Mouse (Mus musculus) embryonic facial prominence, embryonic 14.5 days (tissue): ENCODE measurements around the gene Sema3d. TPM values are rescaled to one million over a fixed set of nuclear protein-coding genes. Genes with fewer than 3 reads are reported as not detected.
A peak's percentile ranks its signal among the peaks of the same experiment; 100 is the strongest.

Experiments used
- ATAC-seq: fragments of 200-750 bp; cut with Nextera tagmentation; 2 replicates; pipeline ENCODE4 v1.8.0; 2017; ENCODE audit warnings: low read depth, moderate number of reproducible peaks, moderate TSS enrichment
- DNase-seq: peaks from one replicate; pipeline ENCODE4 v3.0.0-alpha.2; 2015; ENCODE audit warnings: low spot score
- H3K27ac ChIP-seq: fragments of 300-500 bp; sonication (generic); replicated peaks from 2 replicates; pipeline ENCODE4 v1.5.1; 2014; ENCODE audit warnings: low read depth, mild to moderate bottlenecking, low read length, moderate library complexity
- H3K27me3 ChIP-seq: fragments of 300-500 bp; sonication (generic); replicated peaks from 2 replicates; pipeline ENCODE4 v1.6.1; 2014; ENCODE audit warnings: low read length; ENCODE audit not compliant: control insufficient read depth, insufficient read depth
- H3K36me3 ChIP-seq: fragments of 300-500 bp; sonication (generic); 2 replicates; pipeline ENCODE4 v1.6.1; 2014; ENCODE audit warnings: low read length, mixed read lengths; ENCODE audit not compliant: control insufficient read depth, insufficient read depth
- H3K4me1 ChIP-seq: fragments of 300-500 bp; sonication (generic); 2 replicates; pipeline ENCODE4 v1.6.1; 2014; ENCODE audit warnings: antibody characterized with exemption, low read length; ENCODE audit not compliant: control insufficient read depth, insufficient read depth
- H3K4me2 ChIP-seq: fragments of 300-500 bp; sonication (generic); 2 replicates; pipeline ENCODE4 v1.6.1; 2014; ENCODE audit warnings: low read depth, mild to moderate bottlenecking, low read length, moderate library complexity, mixed read lengths
- H3K4me3 ChIP-seq: fragments of 300-500 bp; sonication (generic); 2 replicates; pipeline ENCODE4 v1.5.1; 2014; ENCODE audit warnings: low read depth, mild to moderate bottlenecking, low read length
- H3K9ac ChIP-seq: fragments of 300-500 bp; sonication (generic); 2 replicates; pipeline ENCODE4 v1.6.1; 2014; ENCODE audit warnings: low read depth, mild to moderate bottlenecking, low read length, moderate library complexity, mixed read lengths
- H3K9me3 ChIP-seq: fragments of 300-500 bp; sonication (generic); 2 replicates; pipeline ENCODE4 v1.6.1; 2016; ENCODE audit warnings: low read length; ENCODE audit not compliant: control insufficient read depth
- WGBS: fragments of 180-500 bp; shearing (Covaris S2); extraction: QIAGEN DNeasy Blood & Tissue Kit; methylation state at CpG from one replicate; pipeline ENCODE4 v1.1.7; 2014; 5-methylcytosine and 5-hydroxymethylcytosine counted together
- polyA plus RNA-seq: library from polyadenylated mRNA; unstranded; fragments of >200 nt; fragmentation: Nextera tagmentation; extraction: Ambion mirVana; gene quantifications from 2 replicates; pipeline ENCODE4 v1.2.1, GENCODE M21; 2014

Gene Sema3d
- polyA plus RNA-seq, 1 experiment from 2014 or later, result 27.7 TPM

- no peaks in the 10 kb centered on the region for H3K9me3 ChIP-seq
- DNase-seq (peak; percentile 88), ATAC-seq (peak; percentile 63)
- no peaks in the 10 kb centered on the region for H3K4me1 ChIP-seq
- H3K27me3 ChIP-seq, result no peaks in the 10 kb centered on the region
- no peak overlapping the region for H3K27ac ChIP-seq
- no peak overlapping the region for H3K4me3 ChIP-seq
- no peak overlapping the region for H3K9ac ChIP-seq
- no peaks in the 10 kb centered on the region for H3K36me3 ChIP-seq
- no peak overlapping the region for H3K4me2 ChIP-seq
- WGBS, result 30% methylated on average over 5 of the region's 5 CpGs
Observed at GRCm38 (mm10) chr5:12562204-12562603, 179.0 kb downstream of the Sema3d start.

GRCm38 (mm10) chr5:12563132-12563531, 179.9 kb downstream of the Sema3d start:
- no peaks in the 10 kb centered on the region for H3K36me3 ChIP-seq
- WGBS, result 79% methylated on average over 11 of the region's 11 CpGs
- H3K4me2 ChIP-seq, result no peak overlapping the region
- H3K27ac ChIP-seq, result no peak overlapping the region
- H3K4me1 ChIP-seq, result no peaks in the 10 kb centered on the region
- H3K9ac ChIP-seq, result no peak overlapping the region
- H3K9me3 ChIP-seq, result no peaks in the 10 kb centered on the region
- H3K27me3 ChIP-seq, result no peaks in the 10 kb centered on the region
- ATAC-seq, result no peak
- no peak overlapping the region for H3K4me3 ChIP-seq
- DNase-seq, result no peak

- WGBS, result 39% methylated on average over 2 of the region's 2 CpGs
- 0 out of 2 replicates have a peak, but pooled peaks cover 3% of the 10 kb centered on the region for H3K36me3 ChIP-seq
- DNase-seq, result peak; percentile 70
- H3K9me3 ChIP-seq, result no peaks in the 10 kb centered on the region
- H3K27me3 ChIP-seq, result no peaks in the 10 kb centered on the region
- no peak overlapping the region for H3K27ac ChIP-seq
- H3K9ac ChIP-seq, result no peak overlapping the region
- no peaks in the 10 kb centered on the region for H3K4me1 ChIP-seq
- peak; percentile 84 for ATAC-seq
- H3K4me3 ChIP-seq, result no peak overlapping the region
- H3K4me2 ChIP-seq, result no peak overlapping the region
Observed at GRCm38 (mm10) chr5:12564602-12565220, 181.5 kb downstream of the Sema3d start.

- no peak for DNase-seq
Observed at GRCm38 (mm10) chr5:12566568-12566967, 183.4 kb downstream of the Sema3d start.

GRCm38 (mm10) chr5:12574551-12574950, 191.4 kb downstream of the Sema3d start:
- Histone ChIP-seq H3K27me3 (no peaks in the 10 kb centered on the region), H3K4me3 (no peak overlapping the region), H3K9ac (no peak overlapping the region), H3K27ac (no peak overlapping the region), H3K4me1 (no peaks in the 10 kb centered on the region), H3K36me3 (no peaks in the 10 kb centered on the region), H3K4me2 (no peak overlapping the region), H3K9me3 (no peaks in the 10 kb centered on the region)
- 54% methylated on average over 4 of the region's 4 CpGs for WGBS
- ATAC-seq (no peak), DNase-seq (no peak)

More at GRCm38 (mm10) chr5:12566568-12566967, 183.4 kb downstream of the Sema3d start:
- Histone ChIP-seq H3K9me3 (no peaks in the 10 kb centered on the region), H3K4me1 (no peaks in the 10 kb centered on the region), H3K4me2 (no peak overlapping the region), H3K9ac (no peak overlapping the region), H3K4me3 (no peak overlapping the region), H3K27me3 (no peaks in the 10 kb centered on the region), H3K36me3 (0 out of 2 replicates have a peak, but pooled peaks cover 3% of the 10 kb centered on the region), H3K27ac (no peak overlapping the region)
- 62% methylated on average over 1 of the region's 1 CpGs for WGBS
- ATAC-seq, result no peak

GRCm38 (mm10) chr5:12575262-12575661, 192.1 kb downstream of the Sema3d start:
- no peaks in the 10 kb centered on the region for H3K36me3 ChIP-seq
- no peaks in the 10 kb centered on the region for H3K4me1 ChIP-seq
- H3K9me3 ChIP-seq, result no peaks in the 10 kb centered on the region
- ATAC-seq, result no peak
- no peak overlapping the region for H3K9ac ChIP-seq
- WGBS, result 71% methylated on average over 1 of the region's 1 CpGs
- H3K4me3 ChIP-seq, result no peak overlapping the region
- no peaks in the 10 kb centered on the region for H3K27me3 ChIP-seq
- H3K27ac ChIP-seq, result no peak overlapping the region
- no peak for DNase-seq
- no peak overlapping the region for H3K4me2 ChIP-seq

- 55% methylated on average over 4 of the region's 4 CpGs for WGBS
- H3K4me1 ChIP-seq, result peaks cover 9% of the 10 kb centered on the region
- no peak overlapping the region for H3K27ac ChIP-seq
Observed at GRCm38 (mm10) chr5:12579752-12580151, 196.6 kb downstream of the Sema3d start.

GRCm38 (mm10) chr5:12582540-12582939, 199.4 kb downstream of the Sema3d start:
- no peak for DNase-seq
- H3K27ac ChIP-seq, result no peak overlapping the region
- 89% methylated on average over 1 of the region's 1 CpGs for WGBS

More at GRCm38 (mm10) chr5:12579752-12580151, 196.6 kb downstream of the Sema3d start:
- Histone ChIP-seq H3K4me3 (no peak overlapping the region), H3K27me3 (no peaks in the 10 kb centered on the region), H3K9me3 (no peaks in the 10 kb centered on the region), H3K4me2 (no peak overlapping the region), H3K36me3 (peaks cover under 1% of the 10 kb centered on the region; the same call in 1 of the 2 replicates), H3K9ac (no peak overlapping the region)
- DNase-seq, result peak; percentile 30
- ATAC-seq, result peak; percentile 74; the same call in 1 of the 2 replicates

More at GRCm38 (mm10) chr5:12582540-12582939, 199.4 kb downstream of the Sema3d start:
- no peak for ATAC-seq
- no peak overlapping the region for H3K4me2 ChIP-seq
- H3K4me1 ChIP-seq, result peaks cover 9% of the 10 kb centered on the region
- no peak overlapping the region for H3K9ac ChIP-seq
- H3K36me3 ChIP-seq, result peaks cover 11% of the 10 kb centered on the region; the same call in 1 of the 2 replicates
- H3K9me3 ChIP-seq, result no peaks in the 10 kb centered on the region
- no peak overlapping the region for H3K4me3 ChIP-seq
- no peaks in the 10 kb centered on the region for H3K27me3 ChIP-seq
